Mouse (Mus musculus) heart, adult 11 months (tissue): ENCODE results near the gene Gm44790.

Source experiments
- DNase-seq: peaks from one replicate; pipeline ENCODE4 v3.0.0; 2022

Gm44790 gene

DNA sequence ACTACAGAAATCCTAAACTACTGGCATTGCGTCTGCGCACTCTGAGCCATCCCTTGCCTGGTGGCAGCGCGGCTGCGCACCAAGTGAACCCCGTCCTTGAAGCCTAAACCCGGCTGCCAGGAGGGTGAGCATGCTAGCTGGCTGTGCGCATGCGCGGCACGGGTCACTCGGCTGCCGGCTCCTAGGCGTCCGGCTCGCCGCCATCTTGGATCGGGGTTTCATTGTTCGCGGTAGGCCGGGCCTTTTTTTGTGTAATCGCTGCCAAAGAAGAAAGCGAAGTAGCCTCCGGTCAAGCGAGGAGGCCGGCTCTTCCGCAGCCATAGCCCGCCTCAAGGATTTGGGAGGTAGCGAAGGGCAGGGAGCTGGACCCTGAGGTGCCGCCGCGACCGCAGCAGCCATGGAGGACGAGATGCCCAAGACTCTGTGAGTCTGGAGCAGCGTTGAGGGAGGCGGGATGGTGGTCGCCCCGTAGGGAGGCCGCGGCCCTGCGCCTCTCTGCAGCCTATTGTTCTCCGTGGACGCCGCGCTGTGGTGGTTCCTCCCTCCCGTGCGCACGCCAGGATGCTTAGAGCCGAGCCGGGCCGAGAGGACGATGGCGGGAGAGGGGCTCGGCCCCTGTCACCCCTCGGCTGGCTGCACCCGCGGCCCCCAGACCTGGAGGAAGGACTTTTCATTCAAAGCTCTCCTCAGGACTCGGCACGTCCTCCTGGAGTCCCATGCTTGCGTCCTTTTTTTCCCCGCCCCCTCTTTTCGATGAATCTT, 22.2 kb upstream of the Gm44790 start, which contains the start of gene Tia1:
Gene Tia1, plus strand, starts transcription at position 120 of the 762 bp plus-strand sequence.
- peak; percentile 100 for DNase-seq

DNA sequence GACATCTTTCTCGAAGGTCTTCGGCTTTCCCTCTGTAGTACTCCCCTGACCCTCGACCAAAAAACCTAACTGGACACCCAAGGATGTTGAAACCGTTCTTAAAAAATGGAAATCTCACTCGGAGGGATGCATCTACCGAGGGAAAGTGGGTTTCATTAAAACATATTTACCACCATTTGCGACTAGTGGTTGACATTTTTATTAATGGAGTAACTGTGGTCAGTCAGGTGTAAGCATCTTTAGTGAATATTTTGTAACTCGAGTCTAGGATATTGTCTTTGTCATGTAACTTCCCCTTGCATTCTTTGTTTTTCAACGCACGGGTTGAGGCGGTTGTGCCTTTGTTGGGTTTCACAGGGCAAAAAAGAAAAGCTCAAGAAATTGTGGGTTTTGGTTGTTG, 21.5 kb upstream of the Gm44790 start:
- peak; percentile 75 for DNase-seq

DNA sequence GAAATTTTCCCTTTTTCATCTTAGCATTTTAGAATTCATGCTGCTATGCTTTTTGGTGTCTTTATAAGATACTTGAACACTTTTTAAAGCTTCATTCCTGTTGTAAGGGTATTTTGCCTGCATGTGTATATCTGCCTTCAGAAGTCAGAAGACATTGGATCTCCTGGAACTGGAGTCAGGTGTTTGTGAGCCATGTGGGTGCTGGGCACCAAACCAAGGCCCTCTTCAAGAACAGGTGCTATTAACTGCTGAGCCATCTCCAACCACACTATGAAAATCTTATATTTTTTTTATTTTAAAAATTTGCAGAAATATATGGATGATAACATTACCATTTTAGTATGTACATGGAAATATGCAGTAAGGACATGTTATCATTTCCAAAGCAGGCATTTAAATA, 20.2 kb upstream of the Gm44790 start:
- DNase-seq, result peak; percentile 77

DNA sequence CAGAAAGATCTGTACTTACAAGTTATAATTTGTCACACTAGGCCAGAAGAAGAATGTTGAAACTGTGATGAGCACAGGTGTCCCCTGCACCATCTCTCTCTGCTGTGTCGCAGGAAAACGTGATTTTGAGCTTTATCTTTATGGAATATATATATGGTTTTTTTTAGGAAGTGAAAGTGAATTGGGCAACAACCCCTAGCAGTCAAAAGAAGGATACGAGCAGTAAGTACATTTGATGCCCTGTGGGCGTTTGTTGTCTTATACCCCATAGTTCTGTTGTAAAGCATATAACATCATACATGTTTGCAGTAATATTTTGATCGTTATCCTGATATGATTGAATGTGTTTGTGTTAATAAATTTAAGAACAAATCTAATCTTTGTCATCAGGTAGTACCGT, 7.7 kb upstream of the Gm44790 start:
- no peak for DNase-seq

DNA sequence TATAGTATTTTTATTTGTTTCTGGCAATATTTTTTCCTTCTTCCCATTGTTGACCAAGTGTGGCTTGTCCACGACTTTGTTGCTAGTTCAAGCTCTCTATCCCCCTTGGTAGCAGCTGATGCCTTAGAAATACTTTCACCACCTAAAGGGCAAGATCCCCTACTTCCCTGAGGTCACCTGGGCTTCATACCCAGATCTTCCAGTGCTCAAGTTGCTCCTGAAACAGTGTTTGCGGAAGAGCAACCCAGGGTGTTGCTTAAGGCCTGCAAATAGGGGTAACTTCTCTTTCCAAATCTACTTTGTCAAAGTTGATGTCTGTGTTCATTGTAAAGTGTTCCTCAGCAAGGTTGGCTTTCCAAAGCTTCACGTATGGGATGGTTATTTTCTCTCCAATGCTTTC, 7.2 kb upstream of the Gm44790 start:
- DNase-seq, result peak; percentile 75

DNA sequence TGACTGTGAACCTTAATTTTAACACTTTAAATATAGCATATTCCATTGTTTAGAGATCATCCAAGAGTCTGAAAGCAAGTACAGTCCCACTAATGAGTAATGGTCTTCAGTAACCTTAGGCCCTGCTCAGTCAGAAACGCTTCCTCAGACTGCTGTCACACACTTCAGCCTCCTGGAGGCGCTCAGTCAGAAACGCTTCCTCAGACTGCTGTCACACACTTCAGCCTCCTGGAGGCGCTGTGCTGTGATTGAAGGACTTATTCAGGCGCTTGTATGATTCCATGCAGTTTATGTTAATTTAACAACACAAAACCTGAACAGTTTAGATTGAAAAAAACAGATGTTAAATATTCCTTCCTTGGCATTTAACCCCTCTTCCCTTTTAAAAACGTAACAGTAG, 6.0 kb upstream of the Gm44790 start:
- DNase-seq, result peak; percentile 49

DNA sequence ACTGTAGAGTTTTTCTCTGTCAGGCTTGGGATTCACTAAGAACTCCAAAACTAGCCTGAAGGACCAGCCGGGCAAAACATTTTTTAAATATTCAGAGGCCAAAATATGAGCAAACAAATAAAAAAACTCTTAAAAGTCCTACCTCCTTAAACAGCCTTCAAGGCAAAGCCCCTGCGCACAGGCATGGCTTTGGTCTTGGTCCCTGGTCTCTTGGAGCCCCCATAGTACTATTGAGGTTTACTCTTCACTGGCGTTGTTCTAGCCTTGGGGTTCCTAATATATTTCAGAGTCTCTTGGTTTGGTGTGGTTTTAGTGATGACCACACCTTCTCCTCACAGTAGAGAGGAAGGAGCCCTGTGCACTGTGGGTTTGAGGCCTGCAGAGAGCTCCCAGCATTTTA, 5.1 kb downstream of the Gm44790 start:
- peak; percentile 58 for DNase-seq

DNA sequence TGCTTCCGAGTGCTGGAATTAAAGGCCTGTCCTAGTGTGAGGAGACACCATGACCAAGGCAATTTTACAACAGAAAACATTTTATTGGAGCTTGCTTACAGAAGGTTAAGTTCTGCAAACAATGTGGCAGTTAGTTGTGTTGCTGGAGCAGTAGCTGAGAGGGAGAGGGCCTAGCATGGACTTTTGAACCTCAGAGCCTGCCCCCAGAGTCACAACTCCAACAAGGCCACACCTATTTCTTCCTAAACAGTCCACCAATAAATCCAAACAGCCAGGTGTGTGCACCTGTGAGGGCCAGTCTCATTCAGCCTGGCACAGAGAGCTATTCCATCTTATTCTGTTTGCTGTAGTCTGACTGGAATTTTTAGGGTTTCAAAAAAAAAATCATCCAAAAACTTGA, 7.2 kb downstream of the Gm44790 start:
- peak; percentile 49 for DNase-seq

DNA sequence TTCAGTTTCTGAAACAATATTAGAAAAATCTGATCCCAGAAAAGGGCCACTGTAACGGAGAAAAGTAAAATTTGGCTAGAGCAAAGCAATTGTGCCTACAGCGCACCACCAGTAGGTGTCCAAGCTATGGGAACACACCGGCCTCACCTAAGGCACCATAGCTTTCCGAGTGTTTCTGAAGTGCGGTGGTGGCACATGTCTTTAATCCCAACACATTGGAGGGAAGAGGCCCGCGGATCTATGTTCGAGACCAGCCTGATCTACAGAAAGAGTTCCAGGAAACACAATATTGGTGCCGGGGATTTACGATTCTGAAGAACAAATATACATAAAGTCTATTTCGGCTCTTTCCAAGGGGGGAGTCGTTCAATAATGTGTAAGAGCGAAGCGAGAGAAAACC, 11.3 kb downstream of the Gm44790 start:
- DNase-seq, result no peak

DNA sequence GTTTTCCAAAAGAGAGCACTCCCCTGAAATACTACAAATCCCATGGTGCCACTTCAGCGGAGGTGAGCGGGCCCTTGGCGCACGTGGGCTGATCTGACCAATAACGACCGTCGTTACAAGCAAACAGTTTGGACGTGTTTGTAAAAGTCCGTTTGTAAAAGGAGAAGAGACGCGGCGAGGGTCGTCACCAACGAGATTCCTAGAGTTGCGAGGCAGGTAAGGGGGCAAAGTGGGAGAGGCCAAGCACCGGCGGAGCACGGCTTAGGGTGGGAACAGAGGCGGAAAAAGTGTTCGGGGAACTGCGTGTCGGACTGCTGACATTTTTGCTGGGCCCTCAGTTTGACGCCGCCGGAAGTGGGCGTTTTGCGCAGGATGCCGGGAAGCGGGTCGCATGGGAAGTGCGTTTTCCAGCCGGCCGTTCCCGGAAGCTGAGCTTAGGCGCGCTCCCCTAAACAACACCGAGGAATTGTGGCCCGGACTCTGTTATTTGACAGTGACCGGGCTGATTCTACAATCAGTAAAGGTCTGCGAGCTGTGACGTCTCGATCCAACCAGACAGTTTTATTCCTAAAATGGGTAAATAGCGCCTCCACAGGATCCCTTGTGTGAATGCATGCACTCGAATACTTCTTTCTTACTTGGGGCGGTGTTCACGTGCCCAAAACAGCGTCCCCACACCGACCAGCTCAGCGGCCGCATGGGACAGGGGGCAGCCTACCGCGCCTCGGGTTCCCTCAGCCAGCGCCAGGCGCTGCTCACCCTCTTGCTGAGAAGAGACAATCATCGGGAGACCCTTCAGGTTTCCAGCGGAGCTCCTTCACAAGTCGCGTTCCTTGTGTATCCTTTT, 12.0 kb downstream of the Gm44790 start, which contains the start of gene C87436:
Gene C87436, plus strand, starts transcription at position 103 of the 847 bp plus-strand sequence.
- DNase-seq, result peak; percentile 99

DNA sequence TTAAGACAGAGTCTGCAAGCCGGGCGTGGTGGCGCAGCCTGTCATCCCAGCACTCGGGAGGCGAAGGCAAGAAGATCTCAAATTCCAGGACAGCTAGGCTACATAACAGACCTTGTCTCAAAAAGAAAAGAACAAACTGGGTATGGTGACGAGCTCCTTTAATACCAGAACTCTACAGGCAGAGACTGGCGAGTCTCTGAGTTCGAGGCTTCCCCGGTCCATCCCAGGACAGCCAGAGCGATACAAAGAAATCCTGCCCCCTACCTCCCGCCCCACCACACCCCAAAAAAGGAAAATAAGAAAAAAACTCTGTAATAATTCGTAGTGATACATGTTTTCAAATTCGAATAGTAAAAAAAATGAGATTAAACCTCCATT, 12.7 kb downstream of the Gm44790 start:
- DNase-seq, result no peak

DNA sequence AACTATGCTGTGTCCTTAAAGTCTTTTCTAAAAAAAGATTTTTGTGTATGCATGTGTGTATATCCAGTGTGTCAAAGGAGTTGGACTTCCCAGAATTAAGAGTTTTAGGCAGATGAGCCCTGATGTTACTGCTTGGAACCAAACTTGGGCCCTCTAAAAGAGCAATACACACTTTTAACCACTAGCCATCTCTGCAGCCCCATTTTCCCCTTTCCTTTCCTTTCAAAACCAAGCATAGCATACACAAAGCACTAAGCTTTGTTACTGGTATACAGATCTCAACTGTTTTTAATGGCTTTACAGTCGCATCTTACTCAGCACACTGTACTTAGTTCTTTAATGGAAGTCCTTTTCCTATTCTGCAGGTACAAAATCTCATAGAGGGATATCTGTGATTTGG, 13.1 kb downstream of the Gm44790 start:
- DNase-seq, result no peak

DNA sequence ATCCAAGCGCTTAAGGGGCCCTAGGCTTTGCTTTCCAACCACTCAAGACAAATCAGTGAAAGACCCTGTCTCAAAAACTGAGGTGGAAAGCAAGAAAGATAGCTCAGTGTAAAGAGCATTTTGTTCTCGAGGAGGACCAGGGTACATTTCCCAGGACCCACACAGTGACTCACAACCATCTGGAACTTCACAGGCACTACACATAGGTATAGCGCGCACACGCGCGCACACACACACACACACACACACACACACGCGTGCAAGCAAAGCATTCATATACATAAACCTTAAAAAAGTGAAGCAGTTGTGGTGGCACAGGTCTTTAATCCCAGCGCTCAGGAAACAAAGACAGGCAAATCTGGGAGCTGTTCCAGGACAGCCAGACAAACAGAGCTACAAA, 15.1 kb downstream of the Gm44790 start:
- DNase-seq, result peak; percentile 55

DNA sequence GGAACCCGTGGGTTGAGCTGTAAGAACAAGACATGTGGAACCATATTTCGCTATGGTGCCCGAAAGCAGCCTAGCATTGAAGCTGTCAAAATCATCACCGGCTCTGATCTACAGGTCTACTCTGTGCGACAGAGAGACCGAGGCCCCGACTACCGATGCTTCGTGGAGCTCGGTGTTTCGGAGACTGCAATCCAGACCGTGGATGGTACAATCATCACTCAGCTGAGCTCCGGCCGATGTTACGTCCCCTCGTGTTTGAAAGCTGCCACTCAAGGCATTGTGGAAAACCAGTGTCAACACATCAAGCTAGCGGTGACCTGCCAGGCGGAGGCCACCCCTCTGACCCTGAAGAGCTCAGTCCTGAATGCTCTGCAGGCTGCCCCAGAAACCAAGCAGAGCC, 19.1 kb downstream of the Gm44790 start:
- peak; percentile 85 for DNase-seq

DNA sequence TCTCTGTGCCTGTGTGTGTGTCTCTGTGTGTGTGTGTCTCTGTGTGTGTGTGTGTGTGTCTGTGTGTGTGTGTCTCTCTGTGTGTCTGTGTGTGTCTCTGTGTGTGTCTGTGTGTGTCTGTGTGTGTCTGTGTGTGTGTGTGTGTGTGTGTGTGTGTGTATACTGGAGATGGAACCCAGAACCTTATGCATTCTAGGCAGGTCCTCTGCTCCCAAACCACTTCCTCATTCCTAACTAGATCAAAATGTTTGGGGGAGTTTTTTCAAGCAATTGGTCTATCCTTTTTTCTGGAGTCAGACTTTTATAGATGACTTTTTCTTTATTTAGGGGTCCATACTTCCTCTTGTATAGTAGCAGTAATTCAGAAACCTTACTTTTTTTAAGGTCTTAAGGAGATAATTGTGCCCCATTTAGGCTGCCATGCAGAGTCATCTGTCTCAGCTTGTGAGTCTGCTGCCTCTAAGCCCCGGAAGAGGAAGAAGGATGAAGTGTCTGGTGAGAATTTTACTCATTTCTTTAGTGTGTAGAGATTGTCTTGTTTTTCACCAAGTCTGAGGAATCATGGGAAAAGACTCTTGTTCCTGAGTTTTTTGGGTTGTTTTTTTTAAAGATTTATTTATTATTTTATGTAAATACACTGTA, 20.6 kb downstream of the Gm44790 start:
- DNase-seq, result peak; percentile 42

DNA sequence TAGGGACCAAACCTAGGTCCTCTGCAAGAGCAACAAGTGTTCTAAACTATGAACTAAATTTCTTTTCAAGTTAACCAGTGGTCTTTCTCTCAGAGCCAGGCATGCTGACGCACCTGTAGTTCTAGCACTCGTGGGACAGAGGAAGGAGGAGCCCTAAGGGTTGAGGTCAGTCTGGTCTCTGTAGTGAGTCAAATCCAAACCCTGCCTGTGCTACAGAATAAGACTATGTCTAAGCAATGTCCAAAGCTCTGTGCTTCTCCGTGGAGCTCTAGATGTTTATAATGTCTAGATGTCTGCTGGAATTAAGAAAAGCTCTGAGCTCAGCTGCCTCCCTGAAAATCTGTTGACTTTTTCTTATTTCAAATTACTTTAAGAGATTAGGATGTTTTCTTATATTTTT, 30.3 kb downstream of the Gm44790 start:
- no peak for DNase-seq

DNA sequence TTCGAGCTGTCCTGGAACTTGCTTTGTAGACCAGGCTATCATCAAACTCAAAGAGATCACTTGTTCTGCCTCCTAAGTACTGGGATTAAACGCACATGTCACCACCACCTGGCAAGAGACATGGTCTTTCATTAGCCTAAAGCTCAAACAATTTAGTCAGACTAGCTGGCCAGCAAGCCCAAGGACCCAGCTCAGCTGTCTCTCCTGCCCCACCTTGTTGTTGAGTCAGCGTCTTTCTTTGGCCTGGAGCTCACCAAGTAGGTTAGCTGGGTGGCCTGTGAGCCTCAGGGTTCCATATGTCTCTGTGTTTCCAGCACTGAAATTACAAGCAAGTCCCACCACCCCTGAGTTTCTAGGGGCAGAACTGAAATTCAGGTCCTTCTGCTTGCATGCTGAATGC, 36.6 kb downstream of the Gm44790 start:
- no peak for DNase-seq

DNA sequence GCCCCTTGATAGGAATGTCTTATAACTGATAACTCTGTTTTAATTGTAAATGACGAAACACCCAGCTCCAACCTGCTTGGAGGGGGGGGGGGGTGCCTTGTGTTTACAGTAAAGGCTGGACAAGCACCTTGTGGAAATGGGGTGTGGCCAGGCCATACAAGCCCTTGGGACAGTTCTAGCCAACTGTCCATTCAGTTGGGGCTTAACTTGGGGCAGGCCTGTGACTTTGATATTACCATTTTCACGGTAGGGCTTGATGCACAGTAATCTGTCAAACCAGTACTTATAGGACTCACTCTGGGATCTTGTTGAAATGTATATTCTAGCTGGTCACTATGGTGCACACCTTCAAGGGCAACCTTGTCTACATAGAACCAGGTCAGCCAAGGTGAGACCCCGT, 44.9 kb downstream of the Gm44790 start:
- DNase-seq, result peak; percentile 92

DNA sequence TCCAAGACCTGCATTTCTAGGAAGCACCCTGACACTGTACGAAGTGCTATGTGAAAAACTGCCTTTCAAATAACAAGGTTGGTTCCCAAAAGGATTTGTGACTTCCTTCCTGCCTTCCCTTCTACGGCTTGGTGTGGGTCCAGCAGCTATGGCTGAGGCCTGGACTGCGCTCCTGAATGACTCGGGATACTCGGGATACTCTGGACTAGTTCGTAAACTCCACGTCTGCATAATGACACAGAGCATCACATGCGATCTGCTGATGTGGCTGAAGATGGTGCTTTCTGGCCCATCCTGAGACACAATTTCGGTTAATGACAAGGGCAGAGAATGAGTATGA, 45.3 kb downstream of the Gm44790 start:
- no peak for DNase-seq

DNA sequence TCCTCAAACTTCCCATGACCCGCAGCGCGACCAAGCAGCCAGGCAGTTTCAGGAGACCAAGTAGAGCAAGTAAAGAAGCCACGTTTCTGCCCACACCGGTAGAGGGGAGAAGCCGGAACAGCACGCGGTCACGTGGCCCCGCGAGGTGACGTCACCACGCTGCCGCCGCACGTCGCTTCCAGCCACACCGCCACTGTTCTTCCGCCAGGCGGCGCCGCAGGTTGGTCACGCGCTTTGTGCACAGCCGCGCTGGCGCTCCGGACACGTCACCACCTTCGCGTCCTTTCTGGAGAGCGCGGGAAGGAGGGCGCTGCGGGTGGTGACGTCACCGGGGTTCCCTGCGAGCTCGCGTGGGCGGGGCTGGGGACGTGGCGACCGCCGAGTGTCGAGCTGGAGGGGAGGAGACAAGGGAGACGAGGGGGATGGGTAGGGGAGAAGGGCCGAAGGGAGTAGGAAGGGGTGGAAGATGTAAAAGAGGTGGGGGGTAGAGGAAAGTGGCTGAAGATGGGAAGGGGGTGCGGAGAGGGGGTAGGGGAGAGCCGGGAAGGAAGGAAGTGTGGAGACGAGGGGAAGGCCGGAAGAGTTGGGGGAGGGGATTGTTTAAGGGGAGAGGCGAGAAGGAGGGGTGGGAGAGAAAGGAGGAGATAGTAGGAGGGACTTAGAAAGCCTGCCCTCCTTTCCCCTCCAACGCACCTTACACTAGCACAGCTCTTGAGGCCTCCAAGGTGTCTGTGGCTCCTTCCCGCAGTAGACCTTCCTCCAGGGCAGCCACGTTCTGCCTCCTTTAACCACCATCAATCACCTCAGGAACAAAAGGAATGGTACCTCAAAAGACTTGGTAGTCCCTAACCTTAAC, 45.9 kb downstream of the Gm44790 start:
- DNase-seq, result peak; percentile 100

DNA sequence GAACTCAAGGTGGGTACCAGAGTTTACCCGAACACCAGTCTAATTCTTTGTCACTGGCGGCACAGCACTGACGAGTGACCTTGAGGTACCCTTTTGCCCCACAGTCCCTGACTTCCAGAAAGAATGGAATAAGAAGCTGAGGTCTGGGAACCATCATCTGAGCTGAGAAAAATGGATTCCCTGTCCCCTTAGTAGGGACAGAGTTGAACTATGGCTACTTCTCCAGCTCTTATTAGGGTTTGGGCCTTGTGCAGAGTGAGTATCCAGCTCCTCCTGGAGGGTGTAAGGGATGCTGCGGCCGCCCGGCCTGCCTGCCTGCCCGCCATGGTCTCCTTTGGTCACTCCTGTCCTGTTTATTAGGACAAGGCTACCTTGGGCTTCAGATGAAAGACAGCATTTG, 46.6 kb downstream of the Gm44790 start:
- peak; percentile 93 for DNase-seq

DNA sequence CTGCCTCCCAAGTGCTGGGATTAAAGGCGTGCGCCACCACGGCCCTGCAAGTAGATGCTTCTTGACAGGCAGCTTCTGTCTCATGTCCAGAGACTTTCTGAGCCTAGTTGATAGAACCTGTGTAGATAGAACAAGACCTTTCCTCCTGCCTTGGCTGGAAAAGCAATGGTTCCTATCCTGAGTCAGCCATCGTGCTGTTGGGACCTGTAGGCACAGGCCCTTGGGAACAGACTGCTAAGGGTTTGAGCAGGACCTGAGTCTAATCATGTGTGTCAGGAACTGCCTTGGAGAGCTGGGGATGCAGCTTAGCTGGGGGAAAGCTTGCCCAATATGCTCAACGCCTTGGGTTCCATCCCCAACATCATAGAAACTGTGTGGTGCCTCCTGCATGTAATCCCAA, 47.6 kb downstream of the Gm44790 start:
- peak; percentile 93 for DNase-seq

DNA sequence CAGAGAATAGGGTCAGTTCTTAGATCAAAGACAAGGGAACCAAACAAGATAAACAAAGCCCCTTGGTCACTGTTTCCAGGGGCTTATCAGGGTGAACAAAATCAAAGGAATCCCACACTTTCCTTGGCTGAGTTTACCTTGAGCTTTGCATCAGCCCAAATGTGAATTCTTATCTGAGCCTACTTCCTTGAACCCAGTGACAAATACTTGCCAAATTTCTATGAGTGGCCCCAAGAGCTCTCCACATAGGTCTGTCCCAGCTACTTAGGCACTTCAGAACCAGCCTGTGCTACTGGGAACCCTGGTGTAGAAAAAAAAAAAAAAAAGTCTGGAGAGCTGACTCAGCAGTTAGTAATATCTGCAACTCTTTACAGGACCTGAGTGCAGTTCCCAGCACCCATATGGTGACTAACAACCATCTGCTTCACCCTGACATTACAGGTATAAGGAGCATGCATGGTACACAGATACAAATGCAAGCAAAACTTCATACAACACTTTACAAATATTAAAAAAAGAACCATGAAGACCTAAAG, 48.3 kb downstream of the Gm44790 start:
- DNase-seq, result no peak
